Mouse (Mus musculus) stomach, embryonic 15.5 days (tissue): ENCODE measurements around the gene Usp48. TPM values are rescaled to one million over a fixed set of nuclear protein-coding genes. Genes with fewer than 3 reads are reported as not detected.

Source experiments
- polyA plus RNA-seq: library from polyadenylated mRNA; unstranded; fragments of >200 nt; fragmentation: Nextera tagmentation; extraction: Ambion mirVana; gene quantifications from 2 replicates; pipeline ENCODE4 v1.2.1, GENCODE M21; 2015

The Usp48 gene
- polyA plus RNA-seq, 1 experiment from 2014 or later: 63.8 TPM

Other genes with a start within 250 kb of the Usp48 start
- 670 and 699 TPM in 2 replicates for gene Cdc42, start 236.0 kb upstream of the Usp48 start, polyA plus RNA-seq
- gene Cela3a, start 184.0 kb upstream of the Usp48 start, polyA plus RNA-seq: 0.26 and 0.36 TPM in 2 replicates
- 232 and 273 TPM in 2 replicates for gene Cela3b, start 163.2 kb upstream of the Usp48 start, polyA plus RNA-seq
- gene 1700013G24Rik, start 140.5 kb upstream of the Usp48 start, polyA plus RNA-seq: not detected in 2 replicates
- gene Hspg2, start 125.0 kb upstream of the Usp48 start, polyA plus RNA-seq: 28.5 and 28.9 TPM in 2 replicates
- not detected in 2 replicates for gene Ldlrad2, start 19.2 kb upstream of the Usp48 start, polyA plus RNA-seq
- 59.1 and 73.0 TPM in 2 replicates for gene Rap1gap, start 71.0 kb downstream of the Usp48 start, polyA plus RNA-seq
- 9.8 and 10.8 TPM in 2 replicates for gene Alpl, start 202.6 kb downstream of the Usp48 start, polyA plus RNA-seq